In the genomic region with DNA sequence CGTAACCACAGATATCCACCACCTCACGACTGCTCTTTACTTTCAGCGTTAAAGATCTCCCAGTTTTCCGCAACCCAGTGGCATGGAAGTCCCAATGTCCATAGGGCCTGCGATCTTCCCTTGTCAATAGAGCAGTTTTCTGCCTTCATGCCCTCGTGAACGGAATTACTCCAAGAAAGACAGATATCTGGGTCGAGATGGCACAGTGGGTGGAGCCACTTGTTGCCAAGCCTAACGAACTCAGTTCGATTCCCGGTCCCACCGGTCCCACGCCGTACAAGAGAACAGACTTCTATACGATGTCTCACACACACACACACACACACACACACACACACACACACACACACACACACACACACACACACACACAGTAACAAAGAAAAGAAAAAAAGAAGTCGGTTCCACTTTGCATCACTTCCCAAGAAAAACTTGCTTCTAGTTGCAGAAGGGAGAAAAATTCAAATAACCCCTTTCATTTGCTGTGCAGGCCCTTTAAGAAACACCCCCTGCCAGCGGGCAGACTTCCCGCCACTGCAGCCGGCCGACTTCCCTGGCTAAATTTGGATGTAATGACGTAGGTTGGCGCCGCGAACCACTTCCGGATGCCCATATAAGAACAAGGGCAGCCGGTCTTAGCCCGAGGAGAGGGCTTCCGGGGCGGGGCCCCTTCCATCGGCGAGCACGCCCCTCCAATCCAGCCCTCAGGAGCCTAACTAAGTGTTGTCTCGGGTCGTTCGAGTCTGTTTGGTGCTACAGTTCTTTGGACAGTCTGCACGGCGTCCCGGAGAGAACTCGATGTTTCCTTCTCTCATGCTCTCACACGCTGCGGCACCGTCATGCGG, we compare ENCODE assay signal across 7 mouse cellular contexts. TPM values are rescaled to one million over a fixed set of nuclear protein-coding genes. Genes with fewer than 3 reads are reported as not detected.
DNase-seq lines count a peak whose midpoint lies in the region; ATAC-seq and TF ChIP-seq lines count a peak whose summit lies in the region.

No protein-coding gene starts in this region.

- H3K4me1 ChIP-seq in intestine, postnatal 0 days (replicated peaks; ENCODE audit: control insufficient read depth, insufficient read depth, low read length): peaks cover 2% of the 10 kb centered on the region; the same call in 1 of the 2 replicates
- peaks cover 47% of the 10 kb centered on the region for H3K4me1 ChIP-seq in midbrain, embryonic 12.5 days
- H3K4me1 ChIP-seq in small intestine, adult 2 months (ENCODE audit: control insufficient read depth, insufficient read depth, insufficient read length, low read length): peaks cover 6% of the 10 kb centered on the region; the same call in 1 of the 2 replicates

- peak; percentile 99 for DNase-seq in adrenal gland, adult 2 months
- DNase-seq in embryo, embryonic 11.5 days (ENCODE audit: low read depth, low spot score): peak; percentile 94
- peak; percentile 98 for DNase-seq in gastrocnemius, postnatal 36 days
- peak; percentile 98 for DNase-seq in left cerebral cortex, postnatal 4 days

- intact Hi-C loops in gastrocnemius, postnatal 36 days (cut with DNase I): loop anchor here (5.0 kb wide), 1 partner anchor 39 kb away; the partner anchor contains the start of gene Lyl1
- intact Hi-C loops in left cerebral cortex, postnatal 4 days (cut with DNase I): no loop called here

- peak; percentile 67 for ATAC-seq in intestine, postnatal 0 days
- ATAC-seq in midbrain, embryonic 12.5 days (ENCODE audit: low FRiP score, low read depth): peak; percentile 88

- no peaks in the 10 kb centered on the region for H3K27me3 ChIP-seq in intestine, postnatal 0 days (replicated peaks; ENCODE audit: control insufficient read depth, insufficient read depth, low read length)
- H3K27me3 ChIP-seq in midbrain, embryonic 12.5 days: no peaks in the 10 kb centered on the region
- no peaks in the 10 kb centered on the region for H3K27me3 ChIP-seq in small intestine, adult 2 months (ENCODE audit: control insufficient read depth, insufficient read depth, low read length)

- 2% methylated on average over 43 of the region's 43 CpGs for WGBS in intestine, postnatal 0 days
- 3% methylated on average over 43 of the region's 43 CpGs for WGBS in midbrain, embryonic 12.5 days
- 2% methylated on average over 43 of the region's 43 CpGs for WGBS in small intestine, adult 2 months

- H3K9ac ChIP-seq in intestine, postnatal 0 days (ENCODE audit: low read depth, low read length): peak overlapping the region; percentile 71
- H3K9ac ChIP-seq in midbrain, embryonic 12.5 days (replicated peaks): peak overlapping the region; percentile 70

- H3K36me3 ChIP-seq in intestine, postnatal 0 days (ENCODE audit: control insufficient read depth, insufficient read depth): no peaks in the 10 kb centered on the region
- peaks cover 8% of the 10 kb centered on the region; the same call in 1 of the 2 replicates for H3K36me3 ChIP-seq in midbrain, embryonic 12.5 days
- no peaks in the 10 kb centered on the region for H3K36me3 ChIP-seq in small intestine, adult 2 months (ENCODE audit: control insufficient read depth, insufficient read depth, low read length)

- no peaks in the 10 kb centered on the region for H3K9me3 ChIP-seq in intestine, postnatal 0 days (ENCODE audit: control insufficient read depth)
- no peaks in the 10 kb centered on the region for H3K9me3 ChIP-seq in midbrain, embryonic 12.5 days

- H3K27ac ChIP-seq in intestine, postnatal 0 days (ENCODE audit: low read depth, low read length): peak overlapping the region; percentile 99
- H3K27ac ChIP-seq in midbrain, embryonic 12.5 days (replicated peaks): peak overlapping the region; percentile 93
- H3K27ac ChIP-seq in small intestine, adult 2 months (ENCODE audit: insufficient read depth, low read depth, low read length): peak overlapping the region; percentile 98

- TF ChIP-seq POLR2A in small intestine, adult 2 months (IDR thresholded peaks at IDR 0.05; ENCODE audit: low read depth, low read length): peak; percentile 67; the same call in 1 of the 2 replicates

- no peak for TF ChIP-seq CTCF in intestine, postnatal 0 days (IDR thresholded peaks at IDR 0.05; ENCODE audit: low read depth)
- TF ChIP-seq CTCF in small intestine, adult 2 months (IDR thresholded peaks at IDR 0.05; ENCODE audit: extremely low read depth, insufficient read length, insufficient replicate concordance, low read depth, low read length): no peak

- H3K4me3 ChIP-seq in intestine, postnatal 0 days (ENCODE audit: low read depth, low read length): peak overlapping the region; percentile 84
- H3K4me3 ChIP-seq in midbrain, embryonic 12.5 days: peak overlapping the region; percentile 71
- peak overlapping the region; percentile 95 for H3K4me3 ChIP-seq in small intestine, adult 2 months (ENCODE audit: low read depth, low read length)

- peak overlapping the region; percentile 84 for H3K4me2 ChIP-seq in intestine, postnatal 0 days (replicated peaks; ENCODE audit: low read depth)
- H3K4me2 ChIP-seq in midbrain, embryonic 12.5 days (replicated peaks): peak overlapping the region; percentile 96

RNA-seq across cellular contexts. Expression of gene Ier2, which starts 1.1 kb away (rescaled TPM):
- total RNA-seq in adrenal gland, adult 2 months (2021): 10 to 100 TPM; 24.9 to 34.8 TPM
- 13.7 and 27.0 TPM in 2 replicates for polyA plus RNA-seq in adrenal gland, adult 2 months (2012; rRNA removed)
- total RNA-seq in gastrocnemius, postnatal 36 days (2021): 1 to 10 TPM; 5.6 to 9.3 TPM
- 77.3 and 79.4 TPM in 2 replicates for polyA plus RNA-seq in intestine, postnatal 0 days (2015; fragmentation: Nextera tagmentation; extraction: Ambion mirVana)
- total RNA-seq in left cerebral cortex, postnatal 4 days (2021): 10 to 100 TPM; 10.2 to 10.7 TPM
- 47.1 and 47.4 TPM in 2 replicates for polyA plus RNA-seq in midbrain, embryonic 12.5 days (2016; fragmentation: Nextera tagmentation; extraction: Ambion mirVana)
- 37.0 and 72.7 TPM in 2 replicates for polyA plus RNA-seq in small intestine, adult 2 months (2012; rRNA removed)

RNA-seq across cellular contexts. Expression of gene Trmt1, which starts 22.4 kb away (rescaled TPM):
- total RNA-seq in adrenal gland, adult 2 months (2021): 10 to 100 TPM; 57.0 to 68.5 TPM
- 150 and 160 TPM in 2 replicates for polyA plus RNA-seq in adrenal gland, adult 2 months (2012; rRNA removed)
- 10 to 100 TPM; 39.8 to 43.3 TPM for total RNA-seq in gastrocnemius, postnatal 36 days (2021)
- 22.3 and 23.7 TPM in 2 replicates for polyA plus RNA-seq in intestine, postnatal 0 days (2015; fragmentation: Nextera tagmentation; extraction: Ambion mirVana)
- 100 to 1,000 TPM; 110 to 112 TPM for total RNA-seq in left cerebral cortex, postnatal 4 days (2021)
- 53.6 and 58.8 TPM in 2 replicates for polyA plus RNA-seq in midbrain, embryonic 12.5 days (2016; fragmentation: Nextera tagmentation; extraction: Ambion mirVana)
- polyA plus RNA-seq in small intestine, adult 2 months (2012; rRNA removed): 38.3 and 55.2 TPM in 2 replicates

RNA-seq across cellular contexts. Expression of gene Nacc1, which starts 24.0 kb away (rescaled TPM):
- 10 to 100 TPM; 78.4 to 80.7 TPM for total RNA-seq in adrenal gland, adult 2 months (2021)
- 98.7 and 120 TPM in 2 replicates for polyA plus RNA-seq in adrenal gland, adult 2 months (2012; rRNA removed)
- 10 to 100 TPM; 18.1 to 20.1 TPM for total RNA-seq in gastrocnemius, postnatal 36 days (2021)
- 9.3 and 9.8 TPM in 2 replicates for polyA plus RNA-seq in intestine, postnatal 0 days (2015; fragmentation: Nextera tagmentation; extraction: Ambion mirVana)
- total RNA-seq in left cerebral cortex, postnatal 4 days (2021): 10 to 100 TPM; 68.4 to 72.1 TPM
- 20.8 and 25.0 TPM in 2 replicates for polyA plus RNA-seq in midbrain, embryonic 12.5 days (2016; fragmentation: Nextera tagmentation; extraction: Ambion mirVana)
- polyA plus RNA-seq in small intestine, adult 2 months (2012; rRNA removed): 57.2 and 104 TPM in 2 replicates

RNA-seq across cellular contexts. Expression of gene Lyl1, which starts 37.6 kb away (rescaled TPM):
- 1 to 10 TPM; 2.7 to 4.4 TPM for total RNA-seq in adrenal gland, adult 2 months (2021)
- polyA plus RNA-seq in adrenal gland, adult 2 months (2012; rRNA removed): 8.2 and 10.9 TPM in 2 replicates
- total RNA-seq in gastrocnemius, postnatal 36 days (2021): 1 to 10 TPM in 1 of 2 experiments, under 1 TPM in 1; 0.96 to 1.4 TPM
- polyA plus RNA-seq in intestine, postnatal 0 days (2015; fragmentation: Nextera tagmentation; extraction: Ambion mirVana): 3.5 and 3.9 TPM in 2 replicates
- 1 to 10 TPM; 3.0 to 3.3 TPM for total RNA-seq in left cerebral cortex, postnatal 4 days (2021)
- 3.5 and 5.6 TPM in 2 replicates for polyA plus RNA-seq in midbrain, embryonic 12.5 days (2016; fragmentation: Nextera tagmentation; extraction: Ambion mirVana)
- 4.2 and 8.2 TPM in 2 replicates for polyA plus RNA-seq in small intestine, adult 2 months (2012; rRNA removed)

RNA-seq across cellular contexts. Expression of gene G430095P16Rik, which starts 59.1 kb away (rescaled TPM):
- under 1 TPM in 1 of 2 experiments, not detected in 1; 0.59 TPM for total RNA-seq in adrenal gland, adult 2 months (2021)
- 0.26 and 0.76 TPM in 2 replicates for polyA plus RNA-seq in adrenal gland, adult 2 months (2012; rRNA removed)
- total RNA-seq in gastrocnemius, postnatal 36 days (2021): 1 to 10 TPM in 1 of 2 experiments, not detected in 1; 1.0 TPM
- polyA plus RNA-seq in intestine, postnatal 0 days (2015; fragmentation: Nextera tagmentation; extraction: Ambion mirVana): 1.0 and 1.5 TPM in 2 replicates
- not detected for total RNA-seq in left cerebral cortex, postnatal 4 days (2021)
- polyA plus RNA-seq in midbrain, embryonic 12.5 days (2016; fragmentation: Nextera tagmentation; extraction: Ambion mirVana): 2.0 and 2.4 TPM in 2 replicates
- polyA plus RNA-seq in small intestine, adult 2 months (2012; rRNA removed): 0.30 TPM in 2 replicates

Comparison
In these comparisons a context has a peak if more than half of its experiments do, and no peak if none do; other contexts are left out.
1. Peak in every context shown above with its lines: DNase-seq, ATAC-seq, H3K4me3 ChIP-seq and H3K27ac ChIP-seq.